Mouse (Mus musculus) forebrain, embryonic 16.5 days (tissue): Measurements from ENCODE around the gene Uba52. TPM values are rescaled to one million over a fixed set of nuclear protein-coding genes. Genes with fewer than 3 reads are reported as not detected.

Experiments
- ATAC-seq: fragments of 200-750 bp; cut with Nextera tagmentation; 2 replicates; pipeline ENCODE4 v1.8.0; 2017; ENCODE audit warnings: mild to moderate bottlenecking, moderate library complexity
- H3K27ac ChIP-seq: fragments of 300-500 bp; sonication (generic); 2 replicates; pipeline ENCODE4 v1.5.1; 2014; ENCODE audit warnings: low read length, control low read depth
- H3K27me3 ChIP-seq: fragments of 300-500 bp; sonication (generic); replicated peaks from 2 replicates; pipeline ENCODE4 v1.6.1; 2014; ENCODE audit warnings: low read length; ENCODE audit not compliant: control insufficient read depth, insufficient read depth
- H3K36me3 ChIP-seq: fragments of 300-500 bp; sonication (generic); 2 replicates; pipeline ENCODE4 v1.6.1; 2014; ENCODE audit not compliant: control insufficient read depth, insufficient read depth
- H3K4me1 ChIP-seq: fragments of 300-500 bp; sonication (generic); replicated peaks from 2 replicates; pipeline ENCODE4 v1.6.1; 2014; ENCODE audit warnings: low read length; ENCODE audit not compliant: control insufficient read depth, insufficient read depth
- H3K4me2 ChIP-seq: fragments of 300-500 bp; sonication (generic); 2 replicates; pipeline ENCODE4 v1.6.1; 2014; ENCODE audit warnings: mild to moderate bottlenecking, low read length, control low read depth
- H3K4me3 ChIP-seq: fragments of 300-500 bp; sonication (generic); replicated peaks from 2 replicates; pipeline ENCODE4 v1.5.1; 2014; ENCODE audit warnings: mild to moderate bottlenecking, low read length, control low read depth
- H3K9ac ChIP-seq: fragments of 300-500 bp; sonication (generic); replicated peaks from 2 replicates; pipeline ENCODE4 v1.6.1; 2014; ENCODE audit warnings: low read depth, low read length, control low read depth
- H3K9me3 ChIP-seq: fragments of 300-500 bp; sonication (generic); 2 replicates; pipeline ENCODE4 v1.6.1; 2016; ENCODE audit warnings: low read length; ENCODE audit not compliant: control insufficient read depth
- WGBS: fragments of 180-500 bp; shearing (Covaris S2); extraction: QIAGEN DNeasy Blood & Tissue Kit; methylation state at CpG from one replicate; pipeline ENCODE4 v1.1.7; 2014; 5-methylcytosine and 5-hydroxymethylcytosine counted together
- polyA plus RNA-seq: library from polyadenylated mRNA; unstranded; fragments of >200 nt; fragmentation: Nextera tagmentation; extraction: Ambion mirVana; gene quantifications from 2 replicates; pipeline ENCODE4 v1.2.1, GENCODE M21; 2015

Uba52 gene
- polyA plus RNA-seq, 1 experiment from 2014 or later, result 697 TPM

GRCm38 (mm10) chr8:70535701-70536100, 25.1 kb upstream of the Uba52 start:
- H3K27me3 ChIP-seq, result no peaks in the 10 kb centered on the region
- H3K4me1 ChIP-seq, result peaks cover 16% of the 10 kb centered on the region
- WGBS, result 89% methylated on average over 2 of the region's 2 CpGs
- ATAC-seq, result no peak
- no peak overlapping the region for H3K9ac ChIP-seq
- no peak overlapping the region for H3K4me2 ChIP-seq
- peaks cover 13% of the 10 kb centered on the region for H3K36me3 ChIP-seq
- no peak overlapping the region for H3K4me3 ChIP-seq
- H3K9me3 ChIP-seq, result no peaks in the 10 kb centered on the region
- H3K27ac ChIP-seq, result no peak overlapping the region

- Histone ChIP-seq H3K9ac (no peak overlapping the region), H3K27me3 (no peaks in the 10 kb centered on the region), H3K36me3 (peaks cover 13% of the 10 kb centered on the region), H3K27ac (no peak overlapping the region), H3K9me3 (no peaks in the 10 kb centered on the region), H3K4me1 (peaks cover 11% of the 10 kb centered on the region), H3K4me2 (no peak overlapping the region), H3K4me3 (no peak overlapping the region)
- 85% methylated on average over 3 of the region's 3 CpGs for WGBS
- ATAC-seq, result no peak
Observed at GRCm38 (mm10) chr8:70535221-70535620, 24.6 kb upstream of the Uba52 start.

GRCm38 (mm10) chr8:70534281-70534680, 23.7 kb upstream of the Uba52 start:
- Histone ChIP-seq H3K4me1 (peaks cover 17% of the 10 kb centered on the region), H3K27me3 (no peaks in the 10 kb centered on the region), H3K36me3 (peaks cover 15% of the 10 kb centered on the region), H3K27ac (no peak overlapping the region), H3K4me3 (no peak overlapping the region), H3K4me2 (no peak overlapping the region), H3K9ac (no peak overlapping the region), H3K9me3 (no peaks in the 10 kb centered on the region)
- ATAC-seq, result no peak
- 93% methylated on average over 12 of the region's 12 CpGs for WGBS

GRCm38 (mm10) chr8:70530314-70530713, 19.7 kb upstream of the Uba52 start:
- Histone ChIP-seq H3K27me3 (no peaks in the 10 kb centered on the region), H3K4me3 (no peak overlapping the region), H3K36me3 (peaks cover 13% of the 10 kb centered on the region), H3K4me2 (no peak overlapping the region), H3K9ac (no peak overlapping the region), H3K9me3 (no peaks in the 10 kb centered on the region), H3K4me1 (peaks cover 29% of the 10 kb centered on the region), H3K27ac (no peak overlapping the region)
- 82% methylated on average over 2 of the region's 2 CpGs for WGBS
- no peak for ATAC-seq

- Histone ChIP-seq H3K4me1 (peaks cover 29% of the 10 kb centered on the region), H3K36me3 (peaks cover 13% of the 10 kb centered on the region), H3K9me3 (no peaks in the 10 kb centered on the region), H3K4me2 (no peak overlapping the region), H3K9ac (no peak overlapping the region), H3K27me3 (no peaks in the 10 kb centered on the region), H3K4me3 (no peak overlapping the region), H3K27ac (no peak overlapping the region)
- WGBS, result 96% methylated on average over 3 of the region's 3 CpGs
- no peak for ATAC-seq
Observed at GRCm38 (mm10) chr8:70529741-70530161, 19.1 kb upstream of the Uba52 start.

GRCm38 (mm10) chr8:70529299-70529698, 18.7 kb upstream of the Uba52 start:
- Histone ChIP-seq H3K4me3 (no peak overlapping the region), H3K27me3 (no peaks in the 10 kb centered on the region), H3K36me3 (peaks cover 13% of the 10 kb centered on the region), H3K9ac (no peak overlapping the region), H3K27ac (no peak overlapping the region), H3K9me3 (no peaks in the 10 kb centered on the region), H3K4me2 (no peak overlapping the region), H3K4me1 (peaks cover 29% of the 10 kb centered on the region)
- 88% methylated on average over 5 of the region's 5 CpGs for WGBS
- no peak for ATAC-seq

- 33% methylated on average over 13 of the region's 13 CpGs for WGBS
- H3K27ac ChIP-seq, result peak overlapping the region; percentile 79
Observed at GRCm38 (mm10) chr8:70528182-70528797, 17.7 kb upstream of the Uba52 start.

GRCm38 (mm10) chr8:70527512-70528181, 17.0 kb upstream of the Uba52 start, which contains the start of the genes Fkbp8 and Kxd1:
TSS of gene Fkbp8 (plus strand) at chr8:70527724.
TSS of gene Kxd1 (minus strand) at chr8:70527956.
- WGBS, result under 1% methylated on average over 60 of the region's 61 CpGs
- no peaks in the 10 kb centered on the region for H3K27me3 ChIP-seq
- peak; percentile 95 for ATAC-seq
- peak within 1 kb of the TSS; percentile 77 for H3K4me3 ChIP-seq
- H3K4me1 ChIP-seq, result peaks cover 35% of the 10 kb centered on the region
- peak within 1 kb of the TSS; percentile 94 for H3K9ac ChIP-seq
- peak within 1 kb of the TSS; percentile 89 for H3K4me2 ChIP-seq
- H3K36me3 ChIP-seq, result peaks cover 8% of the 10 kb centered on the region
- H3K9me3 ChIP-seq, result no peaks in the 10 kb centered on the region
- peak within 1 kb of the TSS; percentile 79 for H3K27ac ChIP-seq

More at GRCm38 (mm10) chr8:70528182-70528797, 17.7 kb upstream of the Uba52 start:
- H3K4me3 ChIP-seq, result peak overlapping the region; percentile 77
- H3K27me3 ChIP-seq, result no peaks in the 10 kb centered on the region
- H3K4me2 ChIP-seq, result peak overlapping the region; percentile 88
- peaks cover 11% of the 10 kb centered on the region for H3K36me3 ChIP-seq
- no peak for ATAC-seq
- peaks cover 34% of the 10 kb centered on the region for H3K4me1 ChIP-seq
- H3K9me3 ChIP-seq, result no peaks in the 10 kb centered on the region
- peak overlapping the region; percentile 94 for H3K9ac ChIP-seq

- H3K4me3 ChIP-seq, result peak overlapping the region; percentile 77
- WGBS, result under 1% methylated on average over 8 of the region's 8 CpGs
- H3K9ac ChIP-seq, result peak overlapping the region; percentile 94
- no peaks in the 10 kb centered on the region for H3K27me3 ChIP-seq
- H3K36me3 ChIP-seq, result peaks cover 2% of the 10 kb centered on the region
- H3K27ac ChIP-seq, result peak overlapping the region; percentile 54
- no peaks in the 10 kb centered on the region for H3K9me3 ChIP-seq
- peak overlapping the region; percentile 89 for H3K4me2 ChIP-seq
- H3K4me1 ChIP-seq, result peaks cover 40% of the 10 kb centered on the region
- ATAC-seq, result 0 out of 2 replicates have a peak, but pooled peaks have one; percentile 9
Observed at GRCm38 (mm10) chr8:70527111-70527511, 16.5 kb upstream of the Uba52 start.
